Comparison of ENCODE assay signal across 20 mouse cellular contexts in the genomic region with DNA sequence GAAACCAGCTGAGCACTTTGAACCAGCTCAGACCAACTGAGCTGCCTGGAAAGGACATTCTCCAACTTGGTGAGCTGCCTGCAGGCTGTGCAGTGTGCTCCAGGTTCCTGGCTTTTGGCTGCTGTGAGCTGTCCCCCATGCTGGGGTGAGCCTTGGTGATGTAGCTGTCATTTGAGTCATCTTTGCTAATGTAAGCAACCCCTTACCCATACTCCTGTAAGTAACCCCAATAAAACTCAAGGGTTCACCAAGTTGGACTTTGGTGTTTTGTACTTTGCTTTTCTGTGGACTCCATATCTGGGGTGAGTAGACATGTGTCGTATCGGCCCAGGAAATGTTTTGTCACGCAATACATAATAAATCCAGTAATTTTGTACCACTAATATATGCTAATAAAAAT.
"Had no signal": no experiment of that assay in that cellular context is flagged by ENCODE, and none has a peak within 500 bp of the region (broad histone marks: within the 10 kb centered on the region; RNA-seq: fewer than 3 reads in every experiment).

No protein-coding gene starts in this region.

- H3K27ac ChIP-seq: kidney, postnatal 0 days; left cerebral cortex, adult 2 months; liver, embryonic 12.5 days; liver, embryonic 15.5 days; lung, embryonic 15.5 days; midbrain, embryonic 10.5 days; midbrain, embryonic 13.5 days; neural tube, embryonic 13.5 days had no signal

- DNase-seq: kidney, adult 11 months; layer of hippocampus, postnatal 36 days; lung, adult 18-20 months; lung, postnatal 10 days; lung, postnatal 36 days; retina, postnatal 1 day; right cerebral cortex, postnatal 25 days; thymus, adult 2 months; thymus, postnatal 14 days had no signal

- H3K9me3 ChIP-seq: liver, embryonic 12.5 days; liver, embryonic 15.5 days; lung, embryonic 15.5 days; midbrain, embryonic 10.5 days; midbrain, embryonic 13.5 days; neural tube, embryonic 13.5 days had no signal

- ATAC-seq: liver, embryonic 12.5 days; midbrain, embryonic 13.5 days; midbrain, embryonic 16.5 days had no signal

- H3K4me3 ChIP-seq: left cerebral cortex, adult 2 months; liver, embryonic 12.5 days; liver, embryonic 15.5 days; lung, embryonic 15.5 days; megakaryocyte, embryonic 14.5 days; midbrain, embryonic 10.5 days; midbrain, embryonic 13.5 days; myocyte; neural tube, embryonic 13.5 days had no signal

- H3K4me1 ChIP-seq: liver, embryonic 12.5 days; liver, embryonic 15.5 days; lung, embryonic 15.5 days; megakaryocyte, embryonic 14.5 days had no signal

- H3K27me3 ChIP-seq: liver, embryonic 12.5 days; liver, embryonic 15.5 days; lung, embryonic 15.5 days; megakaryocyte, embryonic 14.5 days; midbrain, embryonic 13.5 days; neural tube, embryonic 13.5 days had no signal

- H3K4me2 ChIP-seq: liver, embryonic 12.5 days; liver, embryonic 15.5 days; lung, embryonic 15.5 days; midbrain, embryonic 13.5 days; neural tube, embryonic 13.5 days had no signal

- H3K36me3 ChIP-seq: liver, embryonic 12.5 days; liver, embryonic 15.5 days; lung, embryonic 15.5 days; midbrain, embryonic 10.5 days; midbrain, embryonic 13.5 days; neural tube, embryonic 13.5 days had no signal

- H3K9ac ChIP-seq: liver, embryonic 12.5 days; liver, embryonic 15.5 days; lung, embryonic 15.5 days; midbrain, embryonic 13.5 days; neural tube, embryonic 13.5 days had no signal
